Mouse (Mus musculus): ENCODE results near the gene Usp51. TPM values are rescaled to one million over a fixed set of nuclear protein-coding genes. Genes with fewer than 3 reads are reported as not detected.

The Usp51 gene
- 0.12 and 0.28 TPM in 2 replicates for polyA plus RNA-seq (2015; fragmentation: Nextera tagmentation; extraction: Ambion mirVana)

GRCm38 (mm10) chrX:153006387-153006841 is at the start of gene Usp51:
TSS of gene Usp51 (plus strand) at chrX:153006469.

GRCm38 (mm10) chrX:153037087-153037971 is 31.1 kb downstream of the Usp51 start, which contains the start of gene Mageh1:
TSS of gene Mageh1 (minus strand) at chrX:153037575.

Other genes with a start within 250 kb of the Usp51 start
- 2.3 and 2.7 TPM in 2 replicates for gene Shroom2, start 237.0 kb upstream of the Usp51 start, polyA plus RNA-seq (2015; fragmentation: Nextera tagmentation; extraction: Ambion mirVana)
- 0.12 and 0.13 TPM in 2 replicates for gene Gpr143, start 224.5 kb upstream of the Usp51 start, polyA plus RNA-seq (2015; fragmentation: Nextera tagmentation; extraction: Ambion mirVana)
- gene Mageh1, start 31.1 kb downstream of the Usp51 start, polyA plus RNA-seq (2015; fragmentation: Nextera tagmentation; extraction: Ambion mirVana) = 32.9 and 37.5 TPM in 2 replicates
- not detected in 2 replicates for gene Foxr2, start 112.3 kb downstream of the Usp51 start, polyA plus RNA-seq (2015; fragmentation: Nextera tagmentation; extraction: Ambion mirVana)
- gene Rragb, start 133.5 kb downstream of the Usp51 start, polyA plus RNA-seq (2015; fragmentation: Nextera tagmentation; extraction: Ambion mirVana) = 0.37 and 0.52 TPM in 2 replicates
- gene Klf8, start 231.0 kb downstream of the Usp51 start, polyA plus RNA-seq (2015; fragmentation: Nextera tagmentation; extraction: Ambion mirVana) = 1.3 and 1.7 TPM in 2 replicates

Data from urinary bladder, postnatal 0 days (tissue).